Mouse (Mus musculus) B cell, adult 2 months (primary cell): ENCODE results near the gene Inip.
"Not testable (repeated sequence)": the region's sequence is repeated elsewhere in the genome, so short reads cannot be mapped to it uniquely, and the experiment has no call there.

Experiments used
- DNase-seq, 2 experiments: peaks; one replicate each; pipeline ENCODE4 v3.0.0; 2022

Inip gene

GRCm38 (mm10) chr4:59807521-59807920 lies 6.1 kb upstream of the Inip start:
- DNase-seq, result no peak

- no peak for DNase-seq
Measured at GRCm38 (mm10) chr4:59806879-59807195, 5.4 kb upstream of the Inip start.

GRCm38 (mm10) chr4:59805968-59806878 lies 4.8 kb upstream of the Inip start:
- DNase-seq, result peak; percentile 75 to 76

- DNase-seq, result peak; percentile 92 to 94
Measured at GRCm38 (mm10) chr4:59805181-59805967, 4.0 kb upstream of the Inip start, which contains the start of gene Snx30. Gene Snx30 (plus strand): TSS chr4:59805840.

- peak; percentile 52 to 55 for DNase-seq
Measured at GRCm38 (mm10) chr4:59804754-59805153, 3.4 kb upstream of the Inip start.

- DNase-seq, result peak; percentile 71 to 78
Measured at GRCm38 (mm10) chr4:59803358-59803757, 2.0 kb upstream of the Inip start.

- no peak for DNase-seq
Measured at GRCm38 (mm10) chr4:59802792-59803191, 1.4 kb upstream of the Inip start.

GRCm38 (mm10) chr4:59802107-59802506 lies 718 bp upstream of the Inip start:
- no peak for DNase-seq

GRCm38 (mm10) chr4:59800181-59800580 lies 1.2 kb downstream of the Inip start:
- no peak for DNase-seq

GRCm38 (mm10) chr4:59795788-59796455 lies 5.5 kb downstream of the Inip start:
- no peak for DNase-seq

GRCm38 (mm10) chr4:59794116-59794515 lies 7.3 kb downstream of the Inip start:
- DNase-seq, result peak in 1 of 2 experiments; percentile 38

- DNase-seq, result not testable (repeated sequence)
Measured at GRCm38 (mm10) chr4:59793626-59794025, 7.8 kb downstream of the Inip start.

- DNase-seq, result no peak
Measured at GRCm38 (mm10) chr4:59789015-59789414, 12.4 kb downstream of the Inip start.

GRCm38 (mm10) chr4:59787126-59787525 lies 14.3 kb downstream of the Inip start:
- no peak for DNase-seq

GRCm38 (mm10) chr4:59786661-59787060 lies 14.7 kb downstream of the Inip start:
- peak; percentile 89 to 91 for DNase-seq

- DNase-seq, result no peak
Measured at GRCm38 (mm10) chr4:59785412-59785811, 16.0 kb downstream of the Inip start.

- peak; percentile 96 for DNase-seq
Measured at GRCm38 (mm10) chr4:59783685-59784279, 17.6 kb downstream of the Inip start.

- peak; percentile 19 to 72 for DNase-seq
Measured at GRCm38 (mm10) chr4:59782853-59783684, 18.3 kb downstream of the Inip start.

- peak; percentile 16 to 33 for DNase-seq
Measured at GRCm38 (mm10) chr4:59780568-59780967, 20.8 kb downstream of the Inip start.

- no peak for DNase-seq
Measured at GRCm38 (mm10) chr4:59777828-59778227, 23.6 kb downstream of the Inip start.

GRCm38 (mm10) chr4:59772171-59772879 lies 29.1 kb downstream of the Inip start:
- DNase-seq, result no peak
